Mouse (Mus musculus): ENCODE data around the gene Shld2.

GRCm38 (mm10) chr14:34326606-34327005, 16.3 kb upstream of the Shld2 start:
- TF ChIP-seq CTCF (IDR thresholded peaks at IDR 0.05; ENCODE audit: borderline replicate concordance, control insufficient read depth, extremely low read depth, insufficient read depth, low read length, poor library complexity): no peak
- no peak for TF ChIP-seq POLR2A (IDR thresholded peaks at IDR 0.05; ENCODE audit: control insufficient read depth, extremely low read depth, insufficient read depth, low read length, poor library complexity)
